Mouse (Mus musculus) stomach, postnatal 0 days (tissue): ENCODE results near the gene Scrn3. TPM values are rescaled to one million over a fixed set of nuclear protein-coding genes. Genes with fewer than 3 reads are reported as not detected.

Source experiments
- ATAC-seq: fragments of 200-750 bp; cut with Nextera tagmentation; 2 replicates; pipeline ENCODE4 v1.8.0; 2017; ENCODE audit not compliant: low FRiP score, low TSS enrichment
- DNase-seq: peaks from one replicate; pipeline ENCODE4 v3.0.0-alpha.2; 2016; ENCODE audit warnings: low spot score
- H3K27ac ChIP-seq: fragments of 300-500 bp; sonication (generic); replicated peaks from 2 replicates; pipeline ENCODE4 v1.5.1; 2014; ENCODE audit warnings: mild to moderate bottlenecking, control low read depth
- H3K27me3 ChIP-seq: fragments of 300-500 bp; sonication (generic); 2 replicates; pipeline ENCODE4 v1.6.1; 2014; ENCODE audit warnings: low read length; ENCODE audit not compliant: control insufficient read depth, insufficient read depth
- H3K36me3 ChIP-seq: fragments of 300-500 bp; sonication (generic); 2 replicates; pipeline ENCODE4 v1.6.1; 2014; ENCODE audit warnings: low read length, mixed read lengths; ENCODE audit not compliant: control insufficient read depth, insufficient read depth
- H3K4me1 ChIP-seq: fragments of 300-500 bp; sonication (generic); replicated peaks from 2 replicates; pipeline ENCODE4 v1.6.1; 2014; ENCODE audit warnings: antibody characterized with exemption; ENCODE audit not compliant: control insufficient read depth, insufficient read depth
- H3K4me2 ChIP-seq: fragments of 300-500 bp; sonication (generic); replicated peaks from 2 replicates; pipeline ENCODE4 v1.6.1; 2014; ENCODE audit warnings: low read depth, mild to moderate bottlenecking, control low read depth, moderate library complexity
- H3K4me3 ChIP-seq: fragments of 300-500 bp; sonication (generic); 2 replicates; pipeline ENCODE4 v1.5.1; 2014; ENCODE audit warnings: low read depth, low read length, control low read depth
- H3K9ac ChIP-seq: fragments of 300-500 bp; sonication (generic); 2 replicates; pipeline ENCODE4 v1.6.1; 2014; ENCODE audit warnings: mild to moderate bottlenecking, low read length, control low read depth, mixed read lengths
- H3K9me3 ChIP-seq: fragments of 300-500 bp; sonication (generic); 2 replicates; pipeline ENCODE4 v1.6.1; 2016; ENCODE audit warnings: low read length; ENCODE audit not compliant: control insufficient read depth
- CTCF ChIP-seq: IDR thresholded peaks from 2 replicates; pipeline ENCODE4 v1.5.1; 2016; ENCODE audit warnings: antibody characterized with exemption, low read depth, mild to moderate bottlenecking, moderate library complexity
- EP300 ChIP-seq: optimal IDR thresholded peaks from 2 replicates; pipeline ENCODE3; 2016; ENCODE audit warnings: antibody characterized with exemption
- WGBS: fragments of 180-500 bp; shearing (Covaris S2); extraction: QIAGEN DNeasy Blood & Tissue Kit; methylation state at CpG from one replicate; pipeline ENCODE4 v1.1.7; 2014; 5-methylcytosine and 5-hydroxymethylcytosine counted together
- polyA plus RNA-seq: library from polyadenylated mRNA; unstranded; fragments of >200 nt; fragmentation: Nextera tagmentation; extraction: Ambion mirVana; gene quantifications from 2 replicates; pipeline ENCODE4 v1.2.1, GENCODE M21; 2015

The Scrn3 gene
- polyA plus RNA-seq, 1 experiment from 2014 or later: 8.6 TPM

- H3K9me3 ChIP-seq: no peaks in the 10 kb centered on the region
- H3K27ac ChIP-seq: no peak overlapping the region
- H3K4me2 ChIP-seq: no peak overlapping the region
- H3K9ac ChIP-seq: no peak overlapping the region
- H3K4me3 ChIP-seq: no peak overlapping the region; the same call in 1 of the 2 replicates
- 36% methylated on average over 22 of the region's 22 CpGs for WGBS
- no peaks in the 10 kb centered on the region for H3K4me1 ChIP-seq
- H3K36me3 ChIP-seq: no peaks in the 10 kb centered on the region
- DNase-seq (peak; percentile 31), ATAC-seq (no peak)
- H3K27me3 ChIP-seq: peaks cover 17% of the 10 kb centered on the region; the same call in 1 of the 2 replicates
- no peak for TF ChIP-seq EP300
- TF ChIP-seq CTCF: no peak
Observed at GRCm38 (mm10) chr2:73281048-73281661, 31.2 kb upstream of the Scrn3 start.

- WGBS: 38% methylated on average over 7 of the region's 7 CpGs
- Histone ChIP-seq H3K27ac (no peak overlapping the region), H3K27me3 (peaks cover 17% of the 10 kb centered on the region; the same call in 1 of the 2 replicates)
Observed at GRCm38 (mm10) chr2:73281707-73282106, 30.7 kb upstream of the Scrn3 start.

GRCm38 (mm10) chr2:73285630-73286029 lies 26.8 kb upstream of the Scrn3 start:
- H3K27me3 ChIP-seq: no peaks in the 10 kb centered on the region
- no peaks in the 10 kb centered on the region for H3K4me1 ChIP-seq
- no peak overlapping the region for H3K4me2 ChIP-seq
- DNase-seq (no peak), ATAC-seq (no peak)
- H3K9me3 ChIP-seq: no peaks in the 10 kb centered on the region
- peaks cover 12% of the 10 kb centered on the region for H3K36me3 ChIP-seq
- H3K4me3 ChIP-seq: no peak overlapping the region
- 8% methylated on average over 2 of the region's 2 CpGs for WGBS
- H3K27ac ChIP-seq: no peak overlapping the region
- no peak overlapping the region for H3K9ac ChIP-seq
- TF ChIP-seq CTCF (peak; percentile 72), EP300 (no peak)

More at GRCm38 (mm10) chr2:73281707-73282106, 30.7 kb upstream of the Scrn3 start:
- DNase-seq (no peak), ATAC-seq (no peak)
- no peak overlapping the region for H3K4me3 ChIP-seq
- no peak overlapping the region for H3K9ac ChIP-seq
- no peaks in the 10 kb centered on the region for H3K4me1 ChIP-seq
- no peaks in the 10 kb centered on the region for H3K9me3 ChIP-seq
- H3K4me2 ChIP-seq: no peak overlapping the region
- H3K36me3 ChIP-seq: no peaks in the 10 kb centered on the region
- TF ChIP-seq EP300 (no peak), CTCF (peak; percentile 67)

- no peak overlapping the region for H3K9ac ChIP-seq
Observed at GRCm38 (mm10) chr2:73291130-73291529, 21.3 kb upstream of the Scrn3 start.

GRCm38 (mm10) chr2:73295023-73295422 lies 17.4 kb upstream of the Scrn3 start:
- 81% methylated on average over 7 of the region's 7 CpGs for whole genome bisulfite sequencing
- Histone ChIP-seq H3K4me2 (no peak overlapping the region), H3K27me3 (no peaks in the 10 kb centered on the region), H3K27ac (no peak overlapping the region), H3K9me3 (no peaks in the 10 kb centered on the region), H3K9ac (no peak overlapping the region), H3K36me3 (peaks cover 5% of the 10 kb centered on the region), H3K4me1 (no peaks in the 10 kb centered on the region), H3K4me3 (no peak overlapping the region)
- ATAC-seq (no peak), DNase-seq (no peak)
- no peak for TF ChIP-seq CTCF
- TF ChIP-seq EP300: no peak

More at GRCm38 (mm10) chr2:73291130-73291529, 21.3 kb upstream of the Scrn3 start:
- TF ChIP-seq EP300 (no peak), CTCF (no peak)
- WGBS: 71% methylated on average over 4 of the region's 4 CpGs
- Histone ChIP-seq H3K4me2 (no peak overlapping the region), H3K27ac (no peak overlapping the region), H3K27me3 (no peaks in the 10 kb centered on the region), H3K36me3 (peaks cover 14% of the 10 kb centered on the region), H3K4me3 (no peak overlapping the region), H3K9me3 (no peaks in the 10 kb centered on the region), H3K4me1 (no peaks in the 10 kb centered on the region)
- ATAC-seq (no peak), DNase-seq (no peak)

GRCm38 (mm10) chr2:73298154-73298553 lies 14.2 kb upstream of the Scrn3 start:
- DNase-seq (no peak), ATAC-seq (no peak)
- Histone ChIP-seq H3K4me1 (no peaks in the 10 kb centered on the region), H3K36me3 (peaks cover 9% of the 10 kb centered on the region), H3K27ac (no peak overlapping the region), H3K9ac (no peak overlapping the region), H3K27me3 (no peaks in the 10 kb centered on the region), H3K9me3 (no peaks in the 10 kb centered on the region), H3K4me3 (no peak overlapping the region), H3K4me2 (no peak overlapping the region)
- TF ChIP-seq CTCF (no peak), EP300 (no peak)
- WGBS: 93% methylated on average over 7 of the region's 7 CpGs
